Mouse (Mus musculus) monocyte, adult 59 days (primary cell): ENCODE measurements around the gene Bpifb6. TPM values are rescaled to one million over a fixed set of nuclear protein-coding genes. Genes with fewer than 3 reads are reported as not detected.

ENCODE experiments used
- total RNA-seq, 2 experiments: library from RNA; stranded (reverse); gene quantifications; one replicate each; pipeline ENCODE4 v1.2.4; 2023

Bpifb6 gene
- not detected for total RNA-seq

GRCm38 (mm10) chr2:153900088-153900487 lies at the start of gene Bpifb6:
Gene Bpifb6, plus strand, starts transcription at chr2:153900388.

GRCm38 (mm10) chr2:153870984-153871383 lies 29.2 kb upstream of the Bpifb6 start, which contains the start of gene Sun5:
Gene Sun5, minus strand, starts transcription at chr2:153871084.

GRCm38 (mm10) chr2:153874745-153875144 lies 25.4 kb upstream of the Bpifb6 start, which contains the start of gene Bpifb2:
Gene Bpifb2, plus strand, starts transcription at chr2:153875045.

GRCm38 (mm10) chr2:153917930-153918329 lies 17.7 kb downstream of the Bpifb6 start, which contains the start of gene Bpifb3:
Gene Bpifb3, plus strand, starts transcription at chr2:153918230.

GRCm38 (mm10) chr2:153937843-153938242 lies 37.7 kb downstream of the Bpifb6 start, which contains the start of gene Bpifb4:
Gene Bpifb4, plus strand, starts transcription at chr2:153938212.

Other genes with a start within 250 kb of the Bpifb6 start
- gene Dnmt3c, start 203.7 kb upstream of the Bpifb6 start, total RNA-seq: not detected
- gene Mapre1, start 159.1 kb upstream of the Bpifb6 start, total RNA-seq: 100 to 1,000 TPM; 121 to 123 TPM
- under 1 TPM in 1 of 2 experiments, not detected in 1; 0.50 TPM for gene Efcab8, start 120.5 kb upstream of the Bpifb6 start, total RNA-seq
- gene Sun5, start 29.3 kb upstream of the Bpifb6 start, total RNA-seq: not detected
- not detected for gene Bpifb2, start 25.3 kb upstream of the Bpifb6 start, total RNA-seq
- not detected for gene Bpifb3, start 17.8 kb downstream of the Bpifb6 start, total RNA-seq
- not detected for gene Bpifb4, start 37.8 kb downstream of the Bpifb6 start, total RNA-seq
- gene Bpifa6, start 74.6 kb downstream of the Bpifb6 start, total RNA-seq: under 1 TPM; 0.52 to 0.88 TPM
- not detected for gene Bpifa2, start 107.9 kb downstream of the Bpifb6 start, total RNA-seq
- gene Bpifa3, start 229.9 kb downstream of the Bpifb6 start, total RNA-seq: not detected
- not detected for gene Bpifa1, start 242.5 kb downstream of the Bpifb6 start, total RNA-seq